Mouse (Mus musculus) megakaryocyte, embryonic 14.5 days (primary cell): Measurements from ENCODE around the gene Lfng.

ENCODE experiments used
- FLI1 ChIP-seq: IDR thresholded peaks from 2 replicates; pipeline ENCODE4 v1.6.1; 2012; ENCODE audit warnings: low read length, inconsistent platforms, mixed read lengths
- GATA1 ChIP-seq: IDR thresholded peaks from 3 replicates; pipeline ENCODE4 v1.6.1; 2012; ENCODE audit warnings: mixed read lengths, low read length, inconsistent platforms, borderline replicate concordance

- TF ChIP-seq GATA1 = no peak
- no peak for TF ChIP-seq FLI1
Observed at GRCm38 (mm10) chr5:140640812-140641211, 33.7 kb downstream of the Lfng start.
